Mouse (Mus musculus): Measurements from ENCODE around the gene Mtx3. TPM values are rescaled to one million over a fixed set of nuclear protein-coding genes. Genes with fewer than 3 reads are reported as not detected.

Mtx3 gene
- total RNA-seq, 1 experiment: 8.4 TPM

DNA sequence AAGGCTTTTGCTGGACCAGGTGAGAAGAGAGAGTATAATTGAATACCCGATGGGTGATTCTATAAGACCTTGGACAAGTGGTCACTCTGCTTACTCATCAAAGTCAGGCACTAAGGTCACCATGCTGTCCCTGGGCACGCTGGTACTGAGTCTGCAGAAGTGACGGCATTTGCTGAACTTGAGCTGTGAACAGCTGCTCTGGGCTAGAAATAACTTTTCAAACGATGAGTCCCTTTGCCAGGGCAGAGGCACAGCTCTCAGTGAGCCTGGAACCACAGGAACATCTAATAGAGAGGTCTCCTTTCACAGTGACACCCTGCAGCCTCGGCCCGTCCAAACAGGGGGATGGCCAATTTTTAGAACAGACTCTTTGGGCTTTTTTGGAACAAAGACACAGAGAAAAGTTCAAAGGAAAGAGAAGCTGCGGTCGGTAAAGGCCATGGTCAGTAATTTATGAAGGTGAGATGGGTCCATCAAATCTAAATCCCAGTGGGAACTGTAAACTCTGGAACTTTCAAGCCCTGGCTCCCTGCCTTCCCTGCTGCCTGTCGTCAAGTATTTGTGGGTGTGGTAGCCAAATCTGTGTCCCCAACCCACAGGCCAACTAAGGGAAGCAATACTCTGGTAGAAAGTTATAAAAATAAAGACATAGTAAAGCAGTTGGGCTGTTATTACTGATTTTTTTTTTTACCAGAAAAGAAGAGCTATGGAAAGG lies 37.9 kb downstream of the Mtx3 start:
- Histone ChIP-seq H3K4me3 (ENCODE audit: insufficient read depth in 1 of 2, low read depth in 1 of 2, low read length in 2 of 2, poor library complexity in 1 of 2, severe bottlenecking in 1 of 2) (no peak overlapping the region), H3K36me3 (ENCODE audit: control insufficient read depth, insufficient read depth, low read length, poor library complexity, severe bottlenecking) (no peaks in the 10 kb centered on the region), H3K9me3 (ENCODE audit: control insufficient read depth, insufficient read depth, low read depth, low read length) (no peaks in the 10 kb centered on the region), H3K9ac (ENCODE audit: insufficient read depth, low read depth, low read length, poor library complexity, severe bottlenecking) (no peak overlapping the region), H3K4me1 (ENCODE audit: control insufficient read depth in 2 of 2, insufficient read depth in 2 of 2, low read length in 2 of 2, poor library complexity in 1 of 2) (no peaks in the 10 kb centered on the region), H3K27ac (ENCODE audit: insufficient read depth, low read depth, low read length, poor library complexity, severe bottlenecking) (no peak overlapping the region)
- TF ChIP-seq ZNF384 (IDR thresholded peaks at IDR 0.05; ENCODE audit: low read depth, low read length) (no peak), MAFK (IDR thresholded peaks at IDR 0.05; ENCODE audit: insufficient read depth, low read depth, low read length) (no peak), CHD2 (IDR thresholded peaks at IDR 0.05; ENCODE audit: low read depth, low read length) (no peak), HCFC1 (IDR thresholded peaks at IDR 0.05; ENCODE audit: borderline replicate concordance, insufficient read depth, low read length) (no peak)
- DNase-seq (ENCODE audit: low read depth, low spot score): no peak
- in situ Hi-C loops (cut with MboI; ENCODE audit: low sequenced_read_pairs in 2 of 2, unreplicated experiment in 2 of 2): no loop called here

DNA sequence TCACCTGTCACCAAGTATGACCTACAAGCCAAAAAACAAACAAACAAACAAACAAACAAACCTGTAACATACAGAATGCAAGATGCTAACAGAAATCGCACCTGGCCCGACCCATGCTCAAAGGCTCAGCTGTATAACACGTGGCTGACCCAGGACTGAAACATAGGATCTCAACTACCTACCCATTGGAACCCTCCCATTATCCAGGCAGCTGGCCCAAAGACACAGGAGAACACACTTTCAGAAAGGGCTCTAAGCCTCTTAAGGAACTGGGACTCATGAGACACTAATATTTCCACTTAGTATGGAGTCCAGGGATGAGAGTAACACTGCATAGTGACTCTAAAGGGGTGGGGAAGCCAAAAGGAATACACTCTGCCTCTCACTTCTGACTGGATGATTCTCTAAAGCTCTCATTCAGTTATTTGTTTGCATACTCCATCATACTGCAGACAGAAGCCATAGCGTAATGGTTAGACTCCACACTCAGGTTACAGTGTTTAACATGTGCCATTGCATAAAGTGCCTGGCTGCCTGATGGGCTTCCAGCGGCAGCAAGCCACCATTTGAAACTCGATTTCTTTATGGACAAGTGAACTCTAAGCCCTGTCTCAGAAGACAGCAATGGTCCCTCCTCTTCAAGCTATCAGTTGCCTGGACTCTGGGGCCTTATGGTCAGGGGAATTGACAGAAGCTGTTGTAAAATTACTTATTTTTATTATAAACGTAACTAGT lies 38.6 kb downstream of the Mtx3 start:
- Histone ChIP-seq H3K9ac (ENCODE audit: insufficient read depth, low read depth, low read length, poor library complexity, severe bottlenecking) (no peak overlapping the region), H3K27ac (ENCODE audit: insufficient read depth, low read depth, low read length, poor library complexity, severe bottlenecking) (no peak overlapping the region), H3K36me3 (ENCODE audit: control insufficient read depth, insufficient read depth, low read length, poor library complexity, severe bottlenecking) (no peaks in the 10 kb centered on the region), H3K4me1 (ENCODE audit: control insufficient read depth in 2 of 2, insufficient read depth in 2 of 2, low read length in 2 of 2, poor library complexity in 1 of 2) (no peaks in the 10 kb centered on the region), H3K4me3 (ENCODE audit: insufficient read depth in 1 of 2, low read depth in 1 of 2, low read length in 2 of 2, poor library complexity in 1 of 2, severe bottlenecking in 1 of 2) (no peak overlapping the region), H3K9me3 (ENCODE audit: control insufficient read depth, insufficient read depth, low read depth, low read length) (no peaks in the 10 kb centered on the region)
- TF ChIP-seq MAFK (IDR thresholded peaks at IDR 0.05; ENCODE audit: insufficient read depth, low read depth, low read length) (no peak), CHD2 (IDR thresholded peaks at IDR 0.05; ENCODE audit: low read depth, low read length) (no peak), ZNF384 (IDR thresholded peaks at IDR 0.05; ENCODE audit: low read depth, low read length) (no peak), HCFC1 (IDR thresholded peaks at IDR 0.05; ENCODE audit: borderline replicate concordance, insufficient read depth, low read length) (no peak), ZC3H11A (IDR thresholded peaks at IDR 0.05; ENCODE audit: borderline replicate concordance, low read depth, low read length) (no peak)
- no peak for DNase-seq (ENCODE audit: low read depth, low spot score)
- in situ Hi-C loops (cut with MboI; ENCODE audit: low sequenced_read_pairs in 2 of 2, unreplicated experiment in 2 of 2): no loop called here

DNA sequence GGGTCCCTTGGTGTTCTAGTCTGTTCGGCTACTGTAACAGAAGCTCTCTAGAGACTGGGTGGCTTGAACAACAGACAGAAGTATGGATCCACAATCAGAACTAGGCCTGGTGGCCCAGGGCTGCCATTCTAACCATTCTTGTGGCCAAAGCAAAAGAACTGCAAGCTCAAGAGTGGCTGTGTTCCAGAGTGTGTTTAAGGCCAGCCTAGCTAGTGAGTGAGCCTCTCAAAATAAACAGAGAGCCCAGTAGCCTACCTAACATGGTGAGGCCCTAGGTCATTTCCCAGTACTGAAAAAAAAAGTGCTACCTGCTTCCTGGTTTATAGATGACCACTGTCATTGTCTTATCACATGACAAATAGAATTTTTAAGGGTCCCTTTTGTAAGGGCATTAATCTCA lies 39.6 kb downstream of the Mtx3 start:
- DNase-seq (ENCODE audit: low read depth, low spot score): no peak
- Histone ChIP-seq H3K36me3 (ENCODE audit: control insufficient read depth, insufficient read depth, low read length, poor library complexity, severe bottlenecking) (no peaks in the 10 kb centered on the region), H3K27ac (ENCODE audit: insufficient read depth, low read depth, low read length, poor library complexity, severe bottlenecking) (no peak overlapping the region), H3K4me1 (ENCODE audit: control insufficient read depth in 2 of 2, insufficient read depth in 2 of 2, low read length in 2 of 2, poor library complexity in 1 of 2) (no peaks in the 10 kb centered on the region), H3K9ac (ENCODE audit: insufficient read depth, low read depth, low read length, poor library complexity, severe bottlenecking) (no peak overlapping the region), H3K4me3 (ENCODE audit: insufficient read depth in 1 of 2, low read depth in 1 of 2, low read length in 2 of 2, poor library complexity in 1 of 2, severe bottlenecking in 1 of 2) (no peak overlapping the region), H3K9me3 (ENCODE audit: control insufficient read depth, insufficient read depth, low read depth, low read length) (no peaks in the 10 kb centered on the region)
- in situ Hi-C loops (cut with MboI; ENCODE audit: low sequenced_read_pairs in 2 of 2, unreplicated experiment in 2 of 2): no loop called here
- TF ChIP-seq CHD2 (IDR thresholded peaks at IDR 0.05; ENCODE audit: low read depth, low read length) (no peak), HCFC1 (IDR thresholded peaks at IDR 0.05; ENCODE audit: borderline replicate concordance, insufficient read depth, low read length) (no peak), ZNF384 (IDR thresholded peaks at IDR 0.05; ENCODE audit: low read depth, low read length) (no peak), ZC3H11A (IDR thresholded peaks at IDR 0.05; ENCODE audit: borderline replicate concordance, low read depth, low read length) (no peak), MAFK (IDR thresholded peaks at IDR 0.05; ENCODE audit: insufficient read depth, low read depth, low read length) (no peak)

DNA sequence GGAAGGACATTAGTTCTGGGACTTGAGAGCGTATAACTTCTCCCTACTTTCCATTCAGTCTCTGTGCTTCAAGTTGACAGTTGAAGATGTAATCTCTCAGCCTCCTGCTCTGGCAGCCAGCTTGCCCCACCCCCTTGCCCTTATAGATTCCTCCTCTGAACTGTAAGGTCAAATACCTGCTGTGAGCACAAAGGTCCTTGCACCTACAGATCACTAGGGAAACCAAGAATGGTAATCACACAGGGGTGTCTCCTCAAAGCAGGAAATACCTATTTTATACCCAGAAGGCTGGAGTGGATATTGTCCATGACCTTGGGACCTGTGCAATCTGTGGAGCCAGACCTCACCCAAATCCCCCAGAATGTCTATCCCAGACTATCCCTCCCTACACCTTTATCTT lies 40.4 kb downstream of the Mtx3 start:
- Histone ChIP-seq H3K9me3 (ENCODE audit: control insufficient read depth, insufficient read depth, low read depth, low read length) (no peaks in the 10 kb centered on the region), H3K4me1 (ENCODE audit: control insufficient read depth in 2 of 2, insufficient read depth in 2 of 2, low read length in 2 of 2, poor library complexity in 1 of 2) (no peaks in the 10 kb centered on the region), H3K36me3 (ENCODE audit: control insufficient read depth, insufficient read depth, low read length, poor library complexity, severe bottlenecking) (no peaks in the 10 kb centered on the region), H3K27ac (ENCODE audit: insufficient read depth, low read depth, low read length, poor library complexity, severe bottlenecking) (no peak overlapping the region), H3K4me3 (ENCODE audit: insufficient read depth in 1 of 2, low read depth in 1 of 2, low read length in 2 of 2, poor library complexity in 1 of 2, severe bottlenecking in 1 of 2) (no peak overlapping the region), H3K9ac (ENCODE audit: insufficient read depth, low read depth, low read length, poor library complexity, severe bottlenecking) (no peak overlapping the region)
- DNase-seq (ENCODE audit: low read depth, low spot score): no peak
- TF ChIP-seq ZC3H11A (IDR thresholded peaks at IDR 0.05; ENCODE audit: borderline replicate concordance, low read depth, low read length): no peak
- no peak for TF ChIP-seq HCFC1 (IDR thresholded peaks at IDR 0.05; ENCODE audit: borderline replicate concordance, insufficient read depth, low read length)
- TF ChIP-seq CHD2 (IDR thresholded peaks at IDR 0.05; ENCODE audit: low read depth, low read length): no peak
- TF ChIP-seq MAFK (IDR thresholded peaks at IDR 0.05; ENCODE audit: insufficient read depth, low read depth, low read length): no peak
- TF ChIP-seq ZNF384 (IDR thresholded peaks at IDR 0.05; ENCODE audit: low read depth, low read length): no peak
- in situ Hi-C loops (cut with MboI; ENCODE audit: low sequenced_read_pairs in 2 of 2, unreplicated experiment in 2 of 2): no loop called here

All from ES-E14 (cell line).